Mouse (Mus musculus) thymus, postnatal 25 days (tissue): ENCODE measurements at regions not wholly inside any gene's neighbourhood (a gene's known extent, or its start where the extent isn't known, plus 50 kb on each side); places are given as distances from the start of the nearest gene placed in this dataset.
A peak's percentile ranks its signal among the peaks of the same experiment; 100 is the strongest.
"Not testable (repeated sequence)": the region's sequence is repeated elsewhere in the genome, so short reads cannot be mapped to it uniquely, and the experiment has no call there.

Experiments used
- DNase-seq: peaks from one replicate; pipeline ENCODE4 v3.0.0; 2022

DNA sequence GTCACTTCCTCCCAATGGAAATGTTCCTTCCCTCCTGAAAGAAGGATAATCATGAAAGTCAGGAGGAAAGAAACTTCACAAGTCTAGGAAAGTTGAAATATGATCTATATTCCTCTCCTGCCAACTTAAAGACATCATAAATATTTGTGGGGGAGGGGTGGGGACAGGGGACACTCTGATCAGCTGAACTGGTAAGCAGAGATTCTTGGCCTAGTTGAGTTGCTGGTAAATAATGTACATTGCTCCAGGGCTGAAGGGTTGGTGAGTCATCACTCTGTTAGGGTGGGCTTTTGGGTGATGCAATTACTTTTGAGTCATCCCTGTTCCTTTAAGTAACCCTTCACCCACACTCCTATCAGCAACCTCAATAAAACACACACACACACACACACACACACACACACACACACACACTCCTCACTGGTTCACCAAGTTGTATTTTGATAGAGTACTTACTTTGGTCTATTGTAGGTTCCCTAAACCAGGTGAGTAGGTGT is 56.0 kb downstream of the Ccdc71l start:
- DNase-seq, result no peak

DNA sequence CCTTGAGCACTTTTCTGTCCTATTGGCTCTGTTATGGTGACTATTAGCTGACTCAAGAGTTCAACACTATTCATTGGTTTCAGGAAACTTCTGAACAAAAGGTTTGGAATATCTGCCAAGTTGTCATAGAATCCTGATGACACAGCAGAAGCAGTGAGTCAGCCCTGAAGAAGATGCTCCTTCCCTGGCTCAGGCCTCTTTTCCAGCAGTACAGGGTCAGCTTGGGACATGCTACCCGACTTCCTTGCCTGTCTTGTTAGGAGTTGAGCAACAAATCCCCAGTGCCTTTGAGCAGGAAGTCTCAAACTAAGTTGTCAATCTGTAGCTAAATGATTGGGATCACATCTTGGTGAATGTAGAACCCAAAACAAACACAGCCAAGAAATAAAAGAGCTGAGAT is 56.6 kb downstream of the Ccdc71l start:
- no peak for DNase-seq

DNA sequence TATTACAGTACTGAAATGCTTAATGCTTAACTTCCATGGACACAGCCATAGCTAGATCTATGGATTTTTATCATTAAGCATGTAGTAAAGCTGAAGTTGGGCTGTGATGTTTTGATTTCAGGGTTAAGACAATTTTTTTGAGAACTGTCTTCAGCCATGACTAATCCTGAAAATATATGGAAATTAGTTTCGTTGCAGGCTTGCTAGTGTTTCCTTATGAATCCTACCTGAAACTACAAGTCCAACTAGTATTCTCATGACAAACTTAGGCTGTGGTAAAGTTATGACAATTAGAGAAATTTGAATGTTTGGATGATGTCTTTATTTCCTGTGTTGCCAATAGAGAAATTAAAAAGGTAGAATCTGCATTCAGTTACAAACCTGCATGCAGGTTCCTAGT is 59.7 kb downstream of the Ccdc71l start:
- no peak for DNase-seq

DNA sequence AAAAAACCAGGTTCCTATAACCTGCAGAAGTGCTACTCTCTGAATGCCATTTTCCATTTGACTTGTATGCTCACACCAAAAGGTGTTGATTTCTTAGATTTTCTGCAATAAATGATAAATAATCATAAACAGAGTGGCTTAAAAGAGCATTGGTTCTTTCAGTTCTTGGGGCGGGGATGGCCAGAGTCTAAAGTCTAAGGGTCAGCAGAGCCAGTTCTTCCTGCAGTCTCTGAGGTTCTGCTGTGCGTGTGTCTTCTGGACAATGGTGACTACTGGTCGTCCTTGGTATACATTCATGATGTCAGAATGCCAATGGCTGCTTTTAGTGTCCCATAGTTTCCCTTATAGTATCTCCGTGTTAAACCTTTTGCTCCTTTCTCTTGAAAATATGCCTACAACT is 66.3 kb downstream of the Ccdc71l start:
- no peak for DNase-seq

DNA sequence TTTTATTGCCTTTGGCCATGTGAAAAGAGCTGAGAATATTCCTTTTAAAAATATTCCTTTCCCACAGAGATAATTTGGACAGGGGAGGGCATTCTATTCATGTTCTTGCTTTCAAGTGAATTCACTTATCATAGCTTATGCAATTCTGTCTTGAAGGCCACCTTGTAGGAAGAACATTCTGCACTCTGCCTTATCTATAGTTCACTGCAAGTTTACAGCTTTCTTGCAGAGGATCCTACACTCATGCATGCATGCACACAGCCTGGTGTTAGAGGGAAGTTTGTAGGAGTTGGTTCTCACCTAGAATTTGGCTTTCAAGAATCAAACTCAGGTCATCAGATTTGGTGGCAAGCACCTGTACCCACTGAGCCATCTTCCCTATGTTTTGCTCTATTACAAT is 67.4 kb downstream of the Ccdc71l start:
- no peak for DNase-seq

DNA sequence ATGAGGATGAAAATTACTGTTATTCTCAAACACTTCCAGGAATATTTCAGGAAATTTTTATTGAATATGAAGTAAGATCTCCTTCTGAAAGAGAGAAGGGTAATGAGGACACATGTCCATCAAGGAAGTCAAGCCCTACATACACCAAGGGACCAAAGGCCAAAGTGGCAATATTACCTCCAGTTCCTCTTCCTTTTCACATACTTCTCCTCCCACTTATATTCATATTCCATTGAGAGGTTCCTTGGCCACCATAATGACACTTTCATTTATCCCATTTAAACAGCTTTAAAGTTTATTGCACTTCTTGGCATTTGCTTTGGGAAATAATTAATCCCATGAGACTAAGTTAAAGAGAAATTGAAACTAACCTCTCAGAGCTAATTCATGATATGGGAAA is 70.9 kb downstream of the Ccdc71l start:
- DNase-seq, result no peak

DNA sequence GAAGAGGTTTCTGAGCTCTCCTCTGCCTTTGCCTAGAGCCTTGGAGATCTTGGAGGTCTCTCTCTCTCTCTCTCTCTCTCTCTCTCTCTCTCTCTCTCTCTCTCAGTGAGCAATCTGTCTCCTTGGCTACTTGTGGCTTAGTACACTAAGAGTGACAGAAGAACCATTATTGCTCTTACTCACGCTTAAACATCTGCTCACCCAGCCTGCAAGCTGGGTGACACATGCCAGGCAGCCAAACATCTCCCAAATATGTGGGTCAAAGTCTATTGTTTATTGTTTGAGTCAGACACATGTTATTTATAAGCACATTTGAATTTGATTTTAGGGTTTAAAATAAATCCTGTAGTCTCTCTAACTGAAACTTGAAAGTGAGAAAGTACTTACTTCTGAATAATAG is 72.7 kb downstream of the Ccdc71l start:
- DNase-seq, result no peak

DNA sequence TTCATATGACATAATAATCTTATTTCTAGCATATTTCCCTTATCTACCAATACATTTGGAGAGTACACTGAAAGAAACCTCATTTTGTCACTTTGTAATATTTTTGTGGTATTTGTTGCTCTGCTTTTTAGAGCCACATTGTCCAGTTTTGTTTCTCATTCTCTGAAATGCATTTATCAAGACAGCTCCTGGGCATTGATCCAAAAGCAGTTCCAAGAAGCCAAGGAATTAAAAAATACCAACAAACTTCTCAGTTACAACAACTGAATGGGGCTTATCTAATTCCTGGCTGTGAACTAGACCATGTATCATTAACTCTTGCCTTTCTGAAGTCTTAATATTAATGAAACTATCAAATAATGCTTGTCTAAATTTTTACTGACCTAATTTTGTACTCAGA is 76.3 kb downstream of the Ccdc71l start:
- no peak for DNase-seq

DNA sequence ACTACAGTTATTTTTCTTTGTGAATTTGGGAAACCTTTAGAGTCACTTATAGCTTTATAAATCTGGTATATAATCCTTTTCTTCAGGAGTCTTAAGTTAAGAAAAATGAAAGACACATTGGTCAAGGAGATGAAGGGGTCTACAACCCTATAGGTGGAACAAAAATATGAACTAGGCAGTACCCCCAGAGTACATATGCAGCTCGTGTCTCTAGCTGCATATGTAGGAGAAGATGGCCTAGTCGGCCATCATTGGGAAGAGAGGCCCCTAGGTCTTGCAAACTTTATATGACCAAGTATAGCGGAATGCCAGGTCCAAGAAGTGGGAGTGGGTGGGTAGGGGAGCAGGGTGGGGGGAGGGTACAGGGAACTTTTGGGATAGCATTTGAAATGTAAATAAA is 76.7 kb downstream of the Ccdc71l start:
- DNase-seq, result not testable (repeated sequence)

DNA sequence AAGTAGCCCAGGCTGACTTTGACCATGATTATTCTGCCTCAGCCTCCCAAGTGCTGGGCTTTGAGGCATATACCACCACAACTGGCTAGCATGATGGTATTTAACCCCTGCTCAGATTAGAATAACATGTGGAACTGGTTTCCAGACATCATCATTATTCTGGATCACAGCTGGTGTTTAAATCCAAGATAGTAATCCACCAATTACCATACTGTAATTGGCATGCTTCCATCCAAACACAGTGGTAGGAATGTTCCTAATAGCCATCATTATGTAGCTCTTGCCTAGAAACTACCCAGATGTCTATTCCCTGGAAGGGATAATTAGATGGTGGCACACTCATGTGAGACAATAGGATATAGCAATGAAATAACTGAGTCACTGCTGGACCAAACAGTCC is 77.4 kb downstream of the Ccdc71l start:
- no peak for DNase-seq

DNA sequence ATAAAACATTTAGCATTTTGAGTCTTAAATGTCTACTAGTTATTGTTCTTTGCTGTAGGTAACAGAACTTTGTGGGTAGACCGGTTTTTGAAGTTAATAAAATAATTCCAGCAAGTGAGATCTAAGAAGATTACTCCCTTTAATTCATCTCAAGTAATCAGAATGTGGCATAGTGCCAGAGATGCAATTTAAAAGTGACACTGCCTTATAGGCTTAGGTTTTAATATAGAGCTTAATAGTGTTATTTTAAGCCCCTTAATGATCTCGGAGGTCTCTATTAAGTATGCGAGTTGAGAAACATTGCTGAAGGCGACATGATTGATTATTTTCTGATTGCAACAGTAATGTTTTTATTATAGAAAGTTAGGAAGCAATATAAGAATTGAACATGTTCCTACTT is 78.3 kb downstream of the Ccdc71l start:
- DNase-seq, result no peak

DNA sequence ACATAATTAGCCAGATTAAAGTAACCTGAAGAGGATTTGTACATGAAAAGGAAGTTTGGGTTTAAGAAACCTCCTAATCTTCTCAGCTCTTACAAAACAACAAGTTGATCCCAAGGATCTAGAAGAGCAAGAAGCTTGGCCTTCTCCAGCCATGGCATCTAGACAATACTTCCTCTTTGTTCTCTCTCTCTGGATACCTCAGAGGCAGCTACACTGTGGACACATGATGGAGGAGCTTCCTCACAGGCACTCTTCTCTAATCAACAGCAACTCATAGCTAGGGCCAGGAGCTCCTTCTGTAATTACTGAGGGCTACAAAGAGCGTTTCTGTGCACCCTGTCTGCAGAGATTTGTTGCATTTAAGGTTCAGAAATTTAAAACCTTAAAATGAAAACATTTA is 79.9 kb downstream of the Ccdc71l start:
- no peak for DNase-seq

DNA sequence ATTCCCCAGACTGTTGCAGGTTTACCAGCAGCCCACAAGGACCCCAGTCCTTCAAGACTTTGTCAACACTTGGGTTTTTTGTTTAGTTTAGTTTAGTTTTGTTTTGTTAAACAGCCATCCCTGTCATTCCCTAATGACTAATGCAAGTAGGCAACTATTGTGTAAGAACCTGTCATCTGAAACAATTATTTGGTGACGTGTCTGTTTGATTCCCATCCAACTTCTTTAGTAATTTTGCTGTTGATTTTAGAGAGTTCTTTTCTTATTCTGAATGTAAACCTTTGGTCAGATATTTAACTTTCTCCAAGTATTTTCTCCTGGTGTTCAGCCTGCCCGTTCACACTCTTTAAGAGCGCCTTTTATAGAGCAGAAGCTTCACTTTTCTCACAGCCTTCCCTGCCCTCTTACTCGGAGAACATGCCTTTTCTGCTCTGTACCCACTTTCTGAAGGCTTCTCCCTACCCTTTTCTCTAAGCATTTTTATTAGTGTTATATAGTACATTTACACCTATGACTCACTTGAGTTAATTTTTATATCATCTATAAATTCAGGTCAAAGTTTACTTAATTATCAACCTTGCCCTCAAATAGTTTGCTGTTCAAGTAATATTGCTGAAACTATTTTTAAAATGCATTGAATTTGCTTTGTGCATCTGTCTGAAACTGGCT is 82.0 kb downstream of the Ccdc71l start:
- no peak for DNase-seq

DNA sequence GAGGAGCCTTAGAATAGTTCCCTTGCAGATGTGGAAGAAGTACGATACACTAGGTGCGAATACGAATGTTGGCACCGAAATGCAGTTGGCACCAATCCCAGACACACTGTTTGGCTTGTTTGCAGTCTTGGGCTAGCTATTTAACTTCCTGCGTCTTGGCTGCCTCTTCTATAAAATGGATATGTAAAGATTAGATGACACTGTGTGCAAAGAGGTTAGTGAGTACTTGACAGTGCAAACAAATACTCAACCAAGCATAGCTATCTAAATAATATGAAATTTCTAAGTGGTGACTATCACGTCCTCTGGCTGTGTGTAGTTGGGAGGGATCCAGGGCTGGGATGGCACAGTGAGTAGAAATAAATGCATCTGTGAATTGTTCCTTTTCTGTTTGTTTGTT is 86.9 kb downstream of the Ccdc71l start:
- DNase-seq, result no peak

DNA sequence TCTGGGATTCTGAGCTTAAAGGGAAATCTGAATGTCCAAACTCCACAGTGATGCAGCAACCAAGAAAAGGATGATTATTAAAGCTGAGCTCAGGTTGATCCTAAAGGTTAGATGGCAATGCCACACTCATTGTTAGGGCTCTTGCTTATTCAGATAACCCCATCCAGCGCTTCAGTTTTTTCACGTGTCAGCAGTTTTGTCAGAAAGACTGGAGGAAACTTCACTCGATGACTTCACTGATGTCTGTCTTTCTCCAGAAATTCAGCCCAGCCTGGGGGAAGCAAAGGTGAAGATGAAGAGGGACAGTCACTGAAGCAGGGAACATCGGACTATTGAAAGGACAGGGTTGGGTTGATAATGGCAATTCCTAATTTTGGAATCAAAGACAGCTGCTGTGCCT is 91.4 kb downstream of the Ccdc71l start:
- no peak for DNase-seq

DNA sequence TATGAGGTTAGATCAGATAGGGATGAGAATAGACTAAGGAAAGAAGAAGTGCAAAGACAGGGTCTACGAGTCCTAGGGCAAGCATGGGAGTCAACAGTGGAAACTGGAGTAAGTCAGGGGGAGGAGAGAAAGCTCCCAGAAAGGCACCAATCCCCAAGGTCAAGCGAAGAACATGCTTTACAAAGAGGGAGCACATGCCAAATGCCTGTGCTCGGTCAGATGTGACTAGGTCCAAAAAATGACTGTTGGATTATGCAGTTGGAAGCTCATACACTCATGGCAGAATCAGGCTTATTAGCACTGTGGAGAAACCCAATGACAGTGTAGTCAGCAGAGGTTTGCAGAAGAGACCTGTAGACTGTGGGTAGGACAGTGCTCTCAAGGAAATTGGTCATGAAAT is 100.9 kb downstream of the Ccdc71l start:
- no peak for DNase-seq

DNA sequence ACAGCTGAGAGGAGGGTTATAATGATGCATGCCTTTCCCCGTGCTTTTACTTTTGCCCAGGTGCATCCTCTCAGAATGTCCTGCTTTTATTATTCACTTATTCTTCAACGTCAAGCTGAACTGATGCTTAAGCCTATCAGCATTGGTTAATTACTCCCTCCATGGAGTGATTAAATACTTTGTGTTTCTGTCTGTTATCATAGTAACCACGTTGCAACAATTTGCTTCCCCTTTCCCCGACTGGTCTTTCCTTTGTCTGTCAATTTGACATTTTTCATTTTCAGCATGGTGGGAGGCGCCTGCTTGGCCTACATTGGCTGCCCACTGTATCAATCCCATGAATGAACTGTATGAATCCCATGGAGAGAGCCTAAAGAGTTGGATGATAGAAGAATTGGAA is 101.8 kb downstream of the Ccdc71l start:
- no peak for DNase-seq

DNA sequence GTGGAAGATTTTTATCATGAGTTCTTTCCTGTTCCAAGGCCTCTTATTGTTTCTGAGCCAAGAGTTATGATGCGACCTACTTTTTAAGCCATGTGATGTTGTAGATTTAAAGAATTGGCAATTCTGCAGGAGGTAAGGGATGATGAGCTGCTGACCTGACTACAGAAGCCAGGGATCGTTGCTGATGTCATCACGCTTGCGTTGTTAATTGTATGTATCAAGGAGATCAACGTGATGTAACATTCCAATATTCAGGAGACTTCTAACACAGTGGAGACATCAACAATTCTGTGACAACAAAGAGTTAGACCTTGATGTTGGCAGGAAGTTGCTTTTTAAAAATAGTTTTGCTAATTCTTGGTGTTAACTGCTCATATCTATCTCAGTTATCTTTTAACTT is 102.5 kb downstream of the Ccdc71l start:
- DNase-seq, result no peak

DNA sequence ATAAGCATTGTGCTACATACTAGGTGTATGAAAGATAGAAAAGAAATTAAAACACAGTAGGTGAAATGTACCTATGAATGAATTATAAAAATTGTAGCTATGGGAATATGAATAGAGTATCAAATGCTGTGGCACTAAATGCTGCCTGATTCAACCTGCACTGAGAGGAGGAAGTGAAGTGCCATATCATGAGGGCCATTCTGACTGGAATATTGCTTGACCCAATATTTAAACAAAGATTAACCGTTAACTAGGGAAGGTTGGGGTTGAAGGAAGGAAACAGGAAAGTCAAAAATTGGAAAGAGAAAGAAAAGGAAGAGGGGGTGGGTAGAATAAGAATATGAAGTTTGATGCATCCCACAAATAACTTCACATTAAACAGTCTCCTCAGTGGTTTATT is 103.8 kb downstream of the Ccdc71l start:
- DNase-seq, result no peak

DNA sequence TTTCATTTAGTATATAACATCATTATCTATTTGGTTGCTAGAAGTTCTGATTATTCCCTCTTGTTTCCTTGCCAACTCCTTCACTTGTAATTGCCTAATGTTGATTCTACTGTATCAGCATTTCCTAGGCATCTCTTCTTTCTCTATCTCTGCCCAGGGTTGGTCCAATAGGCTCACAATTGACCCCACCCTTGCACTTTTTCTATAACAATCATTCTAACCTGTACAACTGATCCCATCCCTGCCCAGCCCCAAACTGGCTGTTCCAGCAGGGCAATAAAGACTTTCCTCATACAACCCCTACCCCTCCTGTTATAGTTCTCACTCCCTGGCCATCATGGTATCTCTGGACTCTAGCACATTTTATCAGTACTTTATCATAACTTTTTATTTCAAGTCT is 104.3 kb downstream of the Ccdc71l start:
- no peak for DNase-seq

DNA sequence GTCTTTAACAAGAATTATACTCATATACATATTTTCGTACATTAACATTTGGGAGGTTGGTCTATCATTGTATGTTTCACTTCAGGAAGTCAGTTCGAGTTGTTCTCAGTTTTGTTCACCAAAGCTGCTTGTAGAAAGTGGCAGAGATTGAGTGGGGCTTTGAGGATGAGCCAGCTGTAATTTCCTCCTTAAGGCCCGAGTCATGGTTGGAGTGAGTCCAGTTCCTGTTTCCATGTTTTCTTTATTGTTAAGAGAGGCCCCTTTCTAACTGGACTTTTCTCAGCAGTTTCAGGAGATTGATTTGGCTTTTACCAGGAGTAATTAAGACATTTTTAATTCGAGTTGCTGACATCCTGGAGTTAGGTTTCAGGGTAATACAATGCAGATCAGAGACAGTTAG is 107.7 kb downstream of the Ccdc71l start:
- DNase-seq, result no peak

DNA sequence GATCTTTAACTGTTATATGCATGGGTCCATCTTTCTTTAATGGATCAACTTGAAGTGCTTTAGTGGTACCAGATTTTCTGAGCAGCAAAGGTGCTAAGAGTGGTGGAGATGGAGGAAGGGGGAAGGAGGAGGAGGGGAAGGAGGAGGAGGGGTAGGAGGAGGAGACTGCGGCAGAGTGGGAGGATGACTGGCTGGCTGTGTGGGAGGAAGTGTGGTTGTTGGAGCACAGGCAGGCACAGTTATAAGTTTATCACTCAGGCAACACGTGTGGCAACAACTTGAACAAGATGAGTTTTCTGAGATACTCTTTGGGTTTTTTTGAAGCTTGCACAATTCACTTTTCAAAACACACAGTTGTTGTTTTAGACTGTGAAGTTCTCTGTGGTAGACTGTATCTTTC is 108.2 kb downstream of the Ccdc71l start:
- DNase-seq, result peak; percentile 51

DNA sequence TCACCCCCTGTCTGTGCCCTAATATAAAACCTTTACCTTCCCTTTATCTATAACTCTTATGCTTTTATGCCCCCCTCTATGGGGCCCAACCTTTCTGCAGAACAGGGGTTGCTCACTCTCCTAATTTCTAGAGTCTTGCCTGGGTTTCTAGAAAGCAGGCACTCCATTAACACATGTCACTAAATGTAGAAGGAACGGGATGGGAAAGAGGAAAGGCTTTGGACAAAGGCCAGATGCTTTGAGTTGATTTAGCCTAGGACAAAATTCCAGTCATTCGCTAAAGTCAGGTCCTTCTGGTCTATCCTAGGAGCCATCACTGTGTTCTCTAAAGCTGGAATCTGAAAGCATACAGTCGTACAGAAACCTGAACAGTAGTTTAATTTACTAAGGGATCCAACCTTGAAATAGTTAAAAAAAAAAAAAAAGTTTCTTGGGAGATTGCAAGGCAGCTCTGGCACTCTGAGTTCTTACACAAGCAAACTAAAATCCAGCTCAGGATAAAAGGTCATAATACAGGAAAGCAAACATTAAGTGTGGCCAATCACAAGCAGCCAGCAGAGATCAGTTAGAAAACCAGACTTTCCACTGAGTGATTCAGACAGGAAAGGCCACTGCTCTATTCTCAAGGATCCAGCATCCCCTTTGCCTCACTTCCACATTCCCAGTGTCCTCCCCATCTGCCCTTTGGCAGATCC is 109.5 kb downstream of the Ccdc71l start:
- no peak for DNase-seq

DNA sequence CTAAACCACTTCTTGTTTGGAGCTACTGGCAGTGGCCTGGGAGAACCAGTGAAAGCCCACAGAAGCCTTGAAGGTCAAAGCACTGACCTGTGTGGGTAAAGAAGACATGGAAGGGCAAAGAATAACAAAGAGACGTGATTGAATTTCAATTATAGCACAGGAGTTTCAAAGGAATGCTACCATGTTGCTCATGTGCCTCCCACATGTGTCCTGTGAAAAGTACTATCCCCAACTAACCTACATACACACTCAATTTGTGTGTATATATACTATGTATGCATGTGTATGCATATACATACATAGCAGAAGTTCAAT is 110.0 kb downstream of the Ccdc71l start:
- no peak for DNase-seq
